Mouse (Mus musculus) liver, embryonic 13.5 days (tissue): Measurements from ENCODE around the gene Olfr340. TPM values are rescaled to one million over a fixed set of nuclear protein-coding genes. Genes with fewer than 3 reads are reported as not detected.
"Not testable (repeated sequence)": the region's sequence is repeated elsewhere in the genome, so short reads cannot be mapped to it uniquely, and the experiment has no call there.

ENCODE experiments used
- ATAC-seq: fragments of 200-750 bp; cut with Nextera tagmentation; 2 replicates; pipeline ENCODE4 v1.8.0; 2017; ENCODE audit warnings: low read depth, mild to moderate bottlenecking, moderate number of reproducible peaks, moderate library complexity
- DNase-seq: peaks from one replicate; pipeline ENCODE4 v3.0.0; 2022
- H3K27ac ChIP-seq: fragments of 300-500 bp; sonication (generic); 2 replicates; pipeline ENCODE4 v1.5.1; 2015; ENCODE audit warnings: moderate library complexity, mild to moderate bottlenecking, inconsistent platforms
- H3K27me3 ChIP-seq: fragments of 300-500 bp; sonication (generic); 2 replicates; pipeline ENCODE4 v1.6.1; 2015; ENCODE audit warnings: mild to moderate bottlenecking, inconsistent platforms
- H3K36me3 ChIP-seq: fragments of 300-500 bp; sonication (generic); 2 replicates; pipeline ENCODE4 v1.6.1; 2015; ENCODE audit warnings: mild to moderate bottlenecking, inconsistent platforms
- H3K4me1 ChIP-seq: fragments of 300-500 bp; sonication (generic); replicated peaks from 2 replicates; pipeline ENCODE4 v1.6.1; 2015; ENCODE audit warnings: inconsistent platforms
- H3K4me2 ChIP-seq: fragments of 300-500 bp; sonication (generic); 2 replicates; pipeline ENCODE4 v1.6.1; 2015; ENCODE audit warnings: inconsistent platforms, mild to moderate bottlenecking, moderate library complexity
- H3K4me3 ChIP-seq: fragments of 300-500 bp; sonication (generic); replicated peaks from 2 replicates; pipeline ENCODE4 v1.5.1; 2015; ENCODE audit warnings: mild to moderate bottlenecking, inconsistent platforms
- H3K9ac ChIP-seq: fragments of 300-500 bp; sonication (generic); 2 replicates; pipeline ENCODE4 v1.6.1; 2015; ENCODE audit warnings: mild to moderate bottlenecking, inconsistent platforms
- H3K9me3 ChIP-seq: fragments of 300-500 bp; sonication (generic); replicated peaks from 2 replicates; pipeline ENCODE4 v1.6.1; 2016; ENCODE audit warnings: inconsistent platforms
- WGBS: fragments of 180-500 bp; shearing (Covaris S2); methylation state at CpG from one replicate; pipeline ENCODE4 v1.1.7; 2015; ENCODE audit not compliant: insufficient replicate concordance; 5-methylcytosine and 5-hydroxymethylcytosine counted together
- polyA plus RNA-seq: library from polyadenylated mRNA; unstranded; fragments of >200 nt; fragmentation: Nextera tagmentation; extraction: Ambion mirVana; gene quantifications from 2 replicates; pipeline ENCODE4 v1.2.1, GENCODE M21; 2015

Olfr340 gene
- not detected in 2 replicates for polyA plus RNA-seq

DNA sequence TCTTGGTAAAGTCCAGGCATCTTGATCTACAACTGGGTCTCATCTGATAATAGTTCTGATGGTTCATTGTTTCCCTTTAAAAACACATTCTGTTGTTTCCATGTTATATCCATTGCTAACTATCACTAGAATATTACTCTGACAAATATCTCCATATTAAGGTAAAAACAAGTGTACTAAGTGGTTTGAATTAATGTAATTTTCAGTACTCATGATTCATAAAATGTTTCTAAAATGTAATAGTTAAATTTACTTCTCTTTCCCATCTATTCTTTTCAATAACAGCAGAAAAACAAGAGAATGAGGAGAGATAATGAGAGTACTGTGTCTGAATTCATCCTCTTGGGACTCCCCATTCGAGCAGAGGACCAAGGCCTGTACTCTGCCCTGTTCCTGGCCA, at the start of gene Olfr340:
Olfr340 (plus strand) TSS at position 301 of the 400 bp plus-strand sequence.
- 0 out of 2 replicates have a peak, but pooled peaks cover 3% of the 10 kb centered on the region for H3K9me3 ChIP-seq
- no peak within 1 kb of the TSS for H3K4me2 ChIP-seq
- H3K9ac ChIP-seq: no peak within 1 kb of the TSS
- H3K27ac ChIP-seq: no peak within 1 kb of the TSS
- no peak within 1 kb of the TSS for H3K4me3 ChIP-seq
- DNase-seq (no peak), ATAC-seq (no peak)
- no peaks in the 10 kb centered on the region for H3K4me1 ChIP-seq
- 24% methylated on average over 1 of the region's 1 CpGs for WGBS
- H3K36me3 ChIP-seq: no peaks in the 10 kb centered on the region
- H3K27me3 ChIP-seq: no peaks in the 10 kb centered on the region

DNA sequence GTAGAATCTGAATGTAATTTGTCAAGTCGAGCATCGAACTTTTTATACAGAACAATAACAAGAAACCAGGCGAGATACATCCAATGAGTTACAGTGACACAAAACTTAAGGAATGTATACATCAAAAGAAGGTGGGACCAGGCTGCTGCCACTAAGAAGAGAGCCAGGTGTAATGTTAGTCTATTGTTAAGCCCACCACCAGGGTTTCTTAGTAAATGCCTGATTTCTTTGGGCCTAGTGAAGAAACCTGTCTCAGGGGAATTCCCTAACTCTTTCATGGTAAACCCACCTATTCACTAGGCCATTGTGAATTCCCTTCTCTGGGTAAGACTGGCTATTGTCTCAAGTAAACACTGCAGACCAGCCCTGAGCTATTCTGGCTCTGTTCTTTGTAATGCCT, 37.2 kb upstream of the Olfr340 start:
- H3K9ac ChIP-seq, H3K9me3 ChIP-seq, ATAC-seq, H3K4me2 ChIP-seq, H3K4me3 ChIP-seq, DNase-seq, H3K4me1 ChIP-seq, H3K27ac ChIP-seq, H3K27me3 ChIP-seq, H3K36me3 ChIP-seq: not testable (repeated sequence)
- 49% methylated on average over 3 of the region's 3 CpGs for WGBS

DNA sequence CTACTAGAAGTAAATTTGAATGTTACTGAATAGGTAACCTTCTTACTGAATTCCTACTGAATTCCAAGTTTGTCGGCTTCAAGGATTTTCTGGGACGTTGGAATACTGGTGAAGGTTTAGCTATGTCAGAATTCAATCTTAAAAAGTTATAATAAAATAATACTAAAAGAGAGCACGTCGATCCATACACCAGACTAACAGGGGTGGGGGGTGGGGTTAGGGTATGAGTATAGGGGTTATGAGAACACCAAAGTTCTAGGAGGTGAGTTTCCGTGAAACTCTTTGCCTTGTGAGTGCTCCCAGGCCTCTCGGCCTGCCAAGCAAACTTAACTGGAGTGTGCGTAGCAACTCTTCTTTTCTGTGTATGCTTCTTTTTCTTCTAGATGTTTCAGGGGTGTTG, 36.8 kb upstream of the Olfr340 start:
- H3K36me3 ChIP-seq, H3K9me3 ChIP-seq, H3K4me3 ChIP-seq, H3K27ac ChIP-seq, DNase-seq, H3K4me1 ChIP-seq, ATAC-seq, H3K9ac ChIP-seq, H3K4me2 ChIP-seq, H3K27me3 ChIP-seq: not testable (repeated sequence)
- 73% methylated on average over 7 of the region's 7 CpGs for WGBS

DNA sequence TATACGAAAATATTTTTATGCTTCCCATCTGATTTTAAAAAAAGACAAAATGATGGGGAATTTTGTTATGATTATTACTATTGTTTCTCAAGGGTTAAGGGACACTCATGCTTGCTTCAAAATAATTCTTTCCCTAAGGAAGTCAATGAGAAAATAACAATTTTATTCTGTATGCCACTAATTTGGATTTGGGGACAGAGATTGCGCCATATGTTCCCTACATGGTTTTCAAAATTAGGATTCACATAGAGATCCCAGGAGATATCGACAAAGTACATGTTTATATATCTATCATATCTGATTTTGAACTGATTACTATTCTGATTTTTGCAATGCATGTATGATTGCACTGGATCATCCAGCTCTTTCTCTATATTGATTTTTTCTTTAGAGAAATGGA, 33.7 kb upstream of the Olfr340 start, which contains the start of gene Olfr339:
Olfr339 (plus strand) TSS at position 301 of the 400 bp plus-strand sequence.
- Histone ChIP-seq H3K4me3 (no peak within 1 kb of the TSS), H3K36me3 (no peaks in the 10 kb centered on the region), H3K4me1 (no peaks in the 10 kb centered on the region), H3K4me2 (no peak within 1 kb of the TSS), H3K27me3 (no peaks in the 10 kb centered on the region), H3K27ac (no peak within 1 kb of the TSS), H3K9me3 (no peaks in the 10 kb centered on the region), H3K9ac (no peak within 1 kb of the TSS)
- 60% methylated on average over 3 of the region's 3 CpGs for WGBS
- ATAC-seq (no peak), DNase-seq (no peak)

DNA sequence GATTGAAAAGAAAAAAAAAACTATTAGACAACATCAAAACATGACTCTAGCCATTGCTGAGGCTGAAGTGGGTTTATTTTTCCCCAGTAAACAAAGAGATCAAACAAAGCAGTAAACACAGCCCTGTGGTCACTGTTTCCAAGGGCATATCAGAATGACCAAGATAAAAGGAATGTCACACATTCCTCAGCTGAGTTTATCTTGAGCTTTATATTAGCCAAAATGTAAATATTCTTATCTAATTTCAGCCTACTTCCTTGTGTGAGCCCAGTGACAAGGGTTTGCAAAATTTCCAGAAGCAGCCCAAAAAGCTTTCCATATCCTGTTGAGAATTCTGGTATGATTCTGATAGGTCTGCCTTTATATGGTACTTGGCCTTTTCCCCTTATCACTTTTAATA, 21.2 kb downstream of the Olfr340 start:
- no peak overlapping the region for H3K4me2 ChIP-seq
- ATAC-seq: no peak
- H3K36me3 ChIP-seq: no peaks in the 10 kb centered on the region
- no peak overlapping the region for H3K27ac ChIP-seq
- no peaks in the 10 kb centered on the region for H3K9me3 ChIP-seq
- H3K4me1 ChIP-seq: no peaks in the 10 kb centered on the region
- no peaks in the 10 kb centered on the region for H3K27me3 ChIP-seq
- H3K4me3 ChIP-seq: no peak overlapping the region
- no peak for DNase-seq
- H3K9ac ChIP-seq: no peak overlapping the region

DNA sequence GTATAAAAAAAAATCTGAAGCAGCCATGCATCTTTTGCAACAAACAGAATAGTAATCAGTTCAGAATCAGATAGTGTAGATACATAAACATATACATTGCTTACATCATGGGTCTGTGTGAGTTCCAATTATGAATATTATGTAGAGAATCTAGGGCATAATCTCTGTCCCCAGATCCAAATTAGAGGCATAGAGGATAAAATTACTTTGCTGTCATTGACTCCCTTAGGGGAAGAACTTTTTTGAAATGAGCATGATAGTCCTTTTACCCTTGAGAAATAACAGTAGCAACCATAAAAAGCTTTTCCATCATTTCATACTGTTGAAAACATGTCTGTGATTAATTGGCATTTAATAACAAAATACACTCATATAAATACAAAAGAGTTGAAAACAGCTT, 30.0 kb downstream of the Olfr340 start, which contains the start of gene Olfr341:
Olfr341 (minus strand) TSS at position 101 of the 400 bp plus-strand sequence.
- DNase-seq (no peak), ATAC-seq (no peak)
- H3K9me3 ChIP-seq: no peaks in the 10 kb centered on the region; the same call in 1 of the 2 replicates
- H3K4me1 ChIP-seq: no peaks in the 10 kb centered on the region
- no peaks in the 10 kb centered on the region for H3K36me3 ChIP-seq
- no peak within 1 kb of the TSS for H3K9ac ChIP-seq
- no peak within 1 kb of the TSS for H3K4me2 ChIP-seq
- H3K4me3 ChIP-seq: no peak within 1 kb of the TSS
- no peak within 1 kb of the TSS for H3K27ac ChIP-seq
- H3K27me3 ChIP-seq: no peaks in the 10 kb centered on the region

Other genes starting within 250 kb of the Olfr340 start
- gene Ptgs1, start 222.2 kb upstream of the Olfr340 start, polyA plus RNA-seq: 18.6 and 20.5 TPM in 2 replicates
- not detected in 2 replicates for gene Olfr338, start 79.1 kb upstream of the Olfr340 start, polyA plus RNA-seq
- not detected in 2 replicates for gene Olfr339, start 33.6 kb upstream of the Olfr340 start, polyA plus RNA-seq
- not detected in 2 replicates for gene Olfr341, start 29.9 kb downstream of the Olfr340 start, polyA plus RNA-seq
- not detected in 2 replicates for gene Olfr342, start 72.4 kb downstream of the Olfr340 start, polyA plus RNA-seq
- not detected in 2 replicates for gene Olfr344, start 114.1 kb downstream of the Olfr340 start, polyA plus RNA-seq
- gene Olfr345, start 187.5 kb downstream of the Olfr340 start, polyA plus RNA-seq: not detected in 2 replicates
- gene Olfr346, start 233.2 kb downstream of the Olfr340 start, polyA plus RNA-seq: not detected in 2 replicates